Mouse (Mus musculus) CH12.LX (cell line): Measurements from ENCODE around the gene Krtap19-9b. TPM values are rescaled to one million over a fixed set of nuclear protein-coding genes. Genes with fewer than 3 reads are reported as not detected.

Experiments used
- DNase-seq: peaks from one replicate; pipeline ENCODE4 v3.0.0-alpha.2; 2013; ENCODE audit errors: extremely low read depth
- H3K27ac ChIP-seq: 2 replicates; pipeline ENCODE4 v1.5.1; 2012; ENCODE audit warnings: low read depth, mild to moderate bottlenecking, control low read depth, moderate library complexity; ENCODE audit not compliant: insufficient read depth
- H3K27me3 ChIP-seq: replicated peaks from 2 replicates; pipeline ENCODE3; 2012; ENCODE audit warnings: inconsistent platforms
- H3K36me3 ChIP-seq, 2 experiments: replicated peaks in 1 of 2; 2 replicates each; pipeline versions ENCODE3 to v1.6.1; 2012; ENCODE audit warnings: inconsistent platforms in 1 of 2, low read length in 1 of 2, mild to moderate bottlenecking in 1 of 2, mixed read lengths in 1 of 2, moderate library complexity in 1 of 2; ENCODE audit not compliant: control insufficient read depth in 1 of 2, insufficient read depth in 1 of 2
- H3K4me1 ChIP-seq, 2 experiments: 2 replicates each; pipeline ENCODE4 v1.6.1; 2012; ENCODE audit warnings: inconsistent platforms in 1 of 2, moderate library complexity in 1 of 2; ENCODE audit not compliant: insufficient read depth in 2 of 2, control insufficient read depth in 1 of 2
- H3K4me2 ChIP-seq: 2 replicates; pipeline ENCODE4 v1.6.1; 2012; ENCODE audit warnings: low read depth, mild to moderate bottlenecking, control low read depth; ENCODE audit not compliant: poor library complexity, insufficient read depth, severe bottlenecking
- H3K4me3 ChIP-seq, 3 experiments: fragments of 150-350 bp in 1 of 3; sonication (generic) in 1 of 3; replicated peaks in 1 of 3; 2 replicates each; pipeline versions ENCODE3 to v1.5.1; 2011 to 2012; ENCODE audit warnings: low read depth in 2 of 3, low read length in 2 of 3, mild to moderate bottlenecking in 2 of 3, moderate library complexity in 2 of 3, control low read depth in 1 of 3, improper control_type of control experiment in 1 of 3, inconsistent platforms in 1 of 3, mixed read lengths in 1 of 3; ENCODE audit not compliant: poor library complexity in 1 of 3
- H3K79me2 ChIP-seq: replicated peaks from 2 replicates; pipeline ENCODE4 v1.6.1; 2012; ENCODE audit warnings: mild to moderate bottlenecking, moderate library complexity; ENCODE audit not compliant: control insufficient read depth, poor library complexity, insufficient read depth, severe bottlenecking; ENCODE audit errors: extremely low read depth
- H3K9ac ChIP-seq: 2 replicates; pipeline ENCODE4 v1.6.1; 2012; ENCODE audit warnings: low read depth, mild to moderate bottlenecking, control low read depth, moderate library complexity; ENCODE audit not compliant: insufficient read depth
- H3K9me3 ChIP-seq: replicated peaks from 2 replicates; pipeline ENCODE3; 2012; ENCODE audit warnings: low read length, inconsistent platforms, mixed read lengths
- CHD1 ChIP-seq: IDR thresholded peaks from 2 replicates; pipeline ENCODE4 v1.6.1; 2012; ENCODE audit warnings: low read depth, low read length, improper control_type of control experiment, inconsistent platforms
- CTCF ChIP-seq, 2 experiments: IDR thresholded peaks in 1 of 2; conservative IDR thresholded peaks in 1 of 2; 2 replicates each; pipeline ENCODE4 v1.5.1; 2011 to 2012; ENCODE audit warnings: low read depth in 2 of 2, low read length in 2 of 2, improper control_type of control experiment in 1 of 2, inconsistent platforms in 1 of 2, mild to moderate bottlenecking in 1 of 2, moderate library complexity in 1 of 2
- ELF1 ChIP-seq: IDR thresholded peaks from 2 replicates; pipeline ENCODE4 v1.6.1; 2014; ENCODE audit warnings: low read depth, mild to moderate bottlenecking, inconsistent platforms, low read length, improper control_type of control experiment
- EP300 ChIP-seq: IDR thresholded peaks from 2 replicates; pipeline ENCODE4 v1.6.1; 2011; ENCODE audit warnings: low read length, improper control_type of control experiment
- ETS1 ChIP-seq: conservative IDR thresholded peaks from 2 replicates; pipeline ENCODE4 v1.6.1; 2012; ENCODE audit warnings: low read depth, mild to moderate bottlenecking, inconsistent platforms, low read length, improper control_type of control experiment, moderate library complexity
- IRF4 ChIP-seq: IDR thresholded peaks from 2 replicates; pipeline ENCODE4 v1.6.1; 2014; ENCODE audit warnings: low read depth, mild to moderate bottlenecking, inconsistent platforms, low read length, improper control_type of control experiment
- JUND ChIP-seq: conservative IDR thresholded peaks from 2 replicates; pipeline ENCODE4 v1.6.1; 2011; ENCODE audit warnings: low read depth, low read length, improper control_type of control experiment
- MAZ ChIP-seq: IDR thresholded peaks from 2 replicates; pipeline ENCODE4 v1.6.1; 2012; ENCODE audit warnings: low read depth, mild to moderate bottlenecking, inconsistent platforms, low read length, improper control_type of control experiment, moderate library complexity
- MEF2A ChIP-seq: IDR thresholded peaks from 2 replicates; pipeline ENCODE4 v1.6.1; 2014; ENCODE audit warnings: low read depth, mild to moderate bottlenecking, inconsistent platforms, low read length, improper control_type of control experiment, borderline replicate concordance
- NRF1 ChIP-seq: IDR thresholded peaks from 2 replicates; pipeline ENCODE4 v1.6.1; 2014; ENCODE audit warnings: low read depth, mild to moderate bottlenecking, inconsistent platforms, low read length, improper control_type of control experiment, moderate library complexity
- PAX5 ChIP-seq: IDR thresholded peaks from 2 replicates; pipeline ENCODE4 v1.6.1; 2012; ENCODE audit warnings: low read length, inconsistent platforms, mixed read lengths
- RAD21 ChIP-seq: IDR thresholded peaks from 2 replicates; pipeline ENCODE4 v1.6.1; 2011; ENCODE audit warnings: low read depth, mild to moderate bottlenecking, low read length, improper control_type of control experiment, moderate library complexity
- SMC3 ChIP-seq: IDR thresholded peaks from 2 replicates; pipeline ENCODE4 v1.6.1; 2011; ENCODE audit warnings: low read depth, low read length, improper control_type of control experiment
- TCF12 ChIP-seq: IDR thresholded peaks from 2 replicates; pipeline ENCODE4 v1.6.1; 2014; ENCODE audit warnings: low read depth, mild to moderate bottlenecking, inconsistent platforms, low read length, improper control_type of control experiment
- UBTF ChIP-seq: IDR thresholded peaks from 2 replicates; pipeline ENCODE4 v1.6.1; 2012; ENCODE audit warnings: low read depth, mild to moderate bottlenecking, inconsistent platforms, low read length, improper control_type of control experiment, moderate library complexity
- ZMIZ1 ChIP-seq: IDR thresholded peaks from 2 replicates; pipeline ENCODE4 v1.6.1; 2012; ENCODE audit warnings: low read depth, mild to moderate bottlenecking, inconsistent platforms, low read length, improper control_type of control experiment
- dilution Hi-C: fragments of 300-500 bp; cut with MboI; formaldehyde crosslinking; loops from 2 replicates; pipeline ENCODE4 v1.14.3; 2020; ENCODE audit warnings: low sequenced_read_pairs; ENCODE audit not compliant: extremely low pct_unique_long_range_greater_than_20kb, extremely low pct_ligation_motif_present
- in situ Hi-C: fragments of 300-500 bp; cut with MboI; formaldehyde crosslinking; loops from 3 replicates; pipeline ENCODE4 v1.14.3; 2019; ENCODE audit warnings: low sequenced_read_pairs, low pct_ligation_motif_present, low pct_unique_long_range_greater_than_20kb, mixed read lengths
- polyA plus RNA-seq: library from polyadenylated mRNA; unstranded; fragments of >175 nt; gene quantifications from 2 replicates; pipeline ENCODE4 v1.2.1, GENCODE M21; 2012; ENCODE audit warnings: low read depth; ENCODE audit not compliant: insufficient read length
- total RNA-seq, 2 experiments: library from RNA; depleted of rRNA; stranded (reverse); fragments of 300-350 nt in 1 of 2; fragments of >200 nt in 1 of 2; gene quantifications; 2 replicates each; pipeline ENCODE4 v1.2.3; 2012 to 2014

Gene Krtap19-9b
- total and polyA plus RNA-seq, 3 experiments, result not detected

DNA sequence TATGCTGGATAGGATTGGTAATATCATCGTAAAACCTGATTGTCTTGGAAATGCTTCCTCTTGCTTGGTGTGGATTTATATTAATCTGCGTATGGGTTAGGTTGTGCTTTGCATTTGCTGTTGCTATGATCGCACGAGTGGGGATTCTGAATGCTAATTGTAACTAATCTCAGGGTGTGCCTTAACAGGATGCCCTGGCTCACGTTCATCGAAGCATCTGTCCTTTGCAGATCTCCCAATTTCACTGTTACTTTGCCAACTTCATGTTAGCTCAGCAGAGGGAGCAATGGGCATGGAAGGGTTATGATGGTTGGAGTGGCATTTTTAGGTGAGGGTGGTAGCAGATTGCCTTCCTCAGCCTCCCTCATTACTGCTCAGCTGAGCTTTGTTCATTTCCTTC lies 9.0 kb upstream of the Krtap19-9b start:
- no peak overlapping the region for H3K9ac ChIP-seq
- H3K4me1 ChIP-seq, result no peaks in the 10 kb centered on the region
- TF ChIP-seq EP300, result no peak
- TF ChIP-seq NRF1, result no peak
- no peak for TF ChIP-seq UBTF
- no peak for TF ChIP-seq TCF12
- TF ChIP-seq CHD1, result no peak
- no peak for TF ChIP-seq MAZ
- no peaks in the 10 kb centered on the region for H3K36me3 ChIP-seq
- dilution Hi-C loops, result no loop called here
- H3K4me2 ChIP-seq, result no peak overlapping the region
- no peaks in the 10 kb centered on the region for H3K27me3 ChIP-seq
- no peak overlapping the region for H3K27ac ChIP-seq
- H3K4me3 ChIP-seq, result no peak overlapping the region
- no peaks in the 10 kb centered on the region for H3K79me2 ChIP-seq
- H3K9me3 ChIP-seq, result peaks cover 42% of the 10 kb centered on the region
- no peak for DNase-seq
- in situ Hi-C loops, result no loop called here

DNA sequence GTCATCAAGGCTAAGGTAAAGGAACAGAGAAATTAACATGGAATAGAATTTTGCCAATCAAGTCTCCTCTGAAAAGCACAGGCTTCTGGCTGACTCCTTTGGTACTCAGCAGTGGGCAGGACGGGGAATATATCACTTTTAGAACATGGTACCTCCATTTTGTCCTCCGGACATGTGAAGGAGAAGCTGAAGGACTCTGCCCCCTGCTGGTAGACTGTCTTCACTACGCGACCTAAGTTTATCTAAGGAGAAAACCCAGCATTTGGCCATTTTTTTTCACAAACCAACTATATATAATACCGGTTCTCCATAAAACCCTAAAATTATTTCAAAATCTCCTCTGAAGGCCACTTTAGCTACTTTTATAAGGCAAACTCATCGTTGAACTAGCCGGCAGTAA lies 6.2 kb upstream of the Krtap19-9b start:
- peaks cover 48% of the 10 kb centered on the region for H3K9me3 ChIP-seq
- no peaks in the 10 kb centered on the region for H3K4me1 ChIP-seq
- no peak overlapping the region for H3K27ac ChIP-seq
- in situ Hi-C loops, result no loop called here
- no peaks in the 10 kb centered on the region for H3K36me3 ChIP-seq
- H3K9ac ChIP-seq, result no peak overlapping the region
- peak; percentile 6 for DNase-seq
- no peak overlapping the region for H3K4me2 ChIP-seq
- TF ChIP-seq CTCF (conservative IDR thresholded peaks at IDR 0.05 in 1 of 2, IDR thresholded peaks at IDR 0.05 in 1 of 2; ENCODE audit: low read depth in 2 of 2, low read length in 2 of 2) (peak in 1 of 2 experiments; percentile 33; a peak in 2 of 4 replicates), RAD21 (no peak; the same call in none of the 2 replicates)
- TF ChIP-seq, all 38 proteins: peak for 1
- H3K79me2 ChIP-seq, result no peaks in the 10 kb centered on the region
- H3K27me3 ChIP-seq, result no peaks in the 10 kb centered on the region
- dilution Hi-C loops, result no loop called here
- no peak overlapping the region for H3K4me3 ChIP-seq

DNA sequence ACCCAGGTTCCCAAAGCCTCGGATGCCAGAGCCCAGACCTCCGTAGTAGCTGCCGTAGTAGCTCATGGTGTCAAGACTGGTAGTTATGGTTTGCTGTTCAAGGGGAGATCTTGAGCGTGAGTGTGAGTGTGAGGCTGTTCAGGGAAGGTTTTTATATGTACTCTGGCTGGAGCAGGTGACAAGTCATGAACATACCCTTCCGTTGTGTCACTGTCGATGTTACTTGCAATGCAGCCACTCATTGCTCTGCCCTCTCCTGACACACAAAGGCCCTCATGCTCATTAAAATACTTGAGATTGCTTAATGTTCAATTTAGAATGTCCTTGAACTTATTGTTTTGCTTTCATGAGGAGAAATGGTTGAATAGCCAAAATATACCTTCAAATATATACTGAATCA lies 35.7 kb downstream of the Krtap19-9b start, which contains the start of gene Krtap19-5:
Gene Krtap19-5 (minus strand): TSS at position 101 of the 400 bp plus-strand sequence.
- Histone ChIP-seq H3K36me3 (no peaks in the 10 kb centered on the region), H3K4me2 (no peak within 1 kb of the TSS), H3K27ac (no peak within 1 kb of the TSS), H3K9ac (no peak within 1 kb of the TSS), H3K4me3 (no peak within 1 kb of the TSS), H3K79me2 (no peaks in the 10 kb centered on the region), H3K9me3 (peaks cover 67% of the 10 kb centered on the region), H3K4me1 (no peaks in the 10 kb centered on the region), H3K27me3 (no peaks in the 10 kb centered on the region)
- in situ Hi-C loops, result no loop called here
- dilution Hi-C loops, result no loop called here
- no peak for DNase-seq
- TF ChIP-seq JUND, result no peak
- TF ChIP-seq EP300, result no peak
- no peak for TF ChIP-seq TCF12
- no peak for TF ChIP-seq IRF4
- TF ChIP-seq ETS1, result no peak
- no peak for TF ChIP-seq ELF1
- TF ChIP-seq CTCF (conservative IDR thresholded peaks at IDR 0.05 in 1 of 2, IDR thresholded peaks at IDR 0.05 in 1 of 2; ENCODE audit: low read depth in 2 of 2, low read length in 2 of 2), result no peak
- no peak for TF ChIP-seq MEF2A
- TF ChIP-seq ZMIZ1, result no peak
- TF ChIP-seq SMC3, result no peak
- TF ChIP-seq PAX5, result no peak
